Mouse (Mus musculus) hindbrain, embryonic 14.5 days (tissue): Measurements from ENCODE around the gene Slc5a2. TPM values are rescaled to one million over a fixed set of nuclear protein-coding genes. Genes with fewer than 3 reads are reported as not detected.

Experiments used
- ATAC-seq: fragments of 200-750 bp; cut with Nextera tagmentation; 2 replicates; pipeline ENCODE4 v1.8.0; 2017; ENCODE audit warnings: moderate number of reproducible peaks, mild to moderate bottlenecking, moderate TSS enrichment, moderate library complexity; ENCODE audit not compliant: low FRiP score
- DNase-seq: peaks from one replicate; pipeline ENCODE4 v3.0.0-alpha.2; 2015; ENCODE audit warnings: low spot score
- H3K27ac ChIP-seq: fragments of 300-500 bp; sonication (generic); 2 replicates; pipeline ENCODE4 v1.5.1; 2014; ENCODE audit warnings: mild to moderate bottlenecking, moderate library complexity
- H3K27me3 ChIP-seq: fragments of 300-500 bp; sonication (generic); 2 replicates; pipeline ENCODE4 v1.6.1; 2014; ENCODE audit warnings: mild to moderate bottlenecking, low read length, mixed read lengths; ENCODE audit not compliant: control insufficient read depth, insufficient read depth
- H3K36me3 ChIP-seq: fragments of 300-500 bp; sonication (generic); replicated peaks from 2 replicates; pipeline ENCODE4 v1.6.1; 2014; ENCODE audit not compliant: control insufficient read depth, insufficient read depth
- H3K4me1 ChIP-seq: fragments of 300-500 bp; sonication (generic); replicated peaks from 2 replicates; pipeline ENCODE4 v1.6.1; 2014; ENCODE audit warnings: antibody characterized with exemption, low read length, mixed read lengths; ENCODE audit not compliant: control insufficient read depth, insufficient read depth
- H3K4me2 ChIP-seq: fragments of 300-500 bp; sonication (generic); replicated peaks from 2 replicates; pipeline ENCODE4 v1.6.1; 2014; ENCODE audit warnings: mild to moderate bottlenecking, moderate library complexity
- H3K4me3 ChIP-seq: fragments of 300-500 bp; sonication (generic); replicated peaks from 2 replicates; pipeline ENCODE4 v1.5.1; 2014; ENCODE audit warnings: mild to moderate bottlenecking, low read length
- H3K9ac ChIP-seq: fragments of 300-500 bp; sonication (generic); 2 replicates; pipeline ENCODE4 v1.6.1; 2014
- H3K9me3 ChIP-seq: fragments of 300-500 bp; sonication (generic); 2 replicates; pipeline ENCODE4 v1.6.1; 2016; ENCODE audit warnings: low read length; ENCODE audit not compliant: control insufficient read depth
- WGBS: fragments of 180-500 bp; shearing (Covaris S2); extraction: QIAGEN DNeasy Blood & Tissue Kit; methylation state at CpG from one replicate; pipeline ENCODE4 v1.1.7; 2014; 5-methylcytosine and 5-hydroxymethylcytosine counted together
- polyA plus RNA-seq: library from polyadenylated mRNA; unstranded; fragments of >200 nt; fragmentation: Nextera tagmentation; extraction: Ambion mirVana; gene quantifications from 2 replicates; pipeline ENCODE4 v1.2.1, GENCODE M21; 2014

Slc5a2 gene
- polyA plus RNA-seq, 1 experiment from 2014 or later, result not detected

DNA sequence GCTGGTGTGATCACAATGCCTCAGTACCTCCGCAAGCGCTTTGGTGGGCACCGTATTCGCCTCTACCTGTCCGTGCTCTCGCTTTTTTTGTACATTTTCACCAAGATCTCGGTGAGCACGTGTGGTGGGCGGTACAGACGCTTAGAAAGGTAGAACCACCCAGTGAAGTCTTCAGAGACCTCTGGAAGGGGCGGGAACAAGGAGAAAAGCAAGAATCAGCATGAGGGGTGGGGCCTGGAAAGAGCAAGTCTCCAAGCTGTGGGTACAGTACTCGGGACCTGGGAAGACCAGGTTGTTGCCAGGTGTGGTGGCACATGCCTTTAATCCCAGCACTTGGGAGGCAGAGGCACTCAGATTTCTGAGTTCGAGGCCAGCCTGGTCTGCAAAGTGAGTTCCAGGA, 1.9 kb downstream of the Slc5a2 start:
- no peak overlapping the region for H3K9ac ChIP-seq
- DNase-seq (no peak), ATAC-seq (no peak)
- H3K4me2 ChIP-seq, result no peak overlapping the region
- no peak overlapping the region for H3K27ac ChIP-seq
- 68% methylated on average over 13 of the region's 13 CpGs for WGBS
- H3K4me1 ChIP-seq, result no peaks in the 10 kb centered on the region
- no peaks in the 10 kb centered on the region for H3K9me3 ChIP-seq
- H3K27me3 ChIP-seq, result no peaks in the 10 kb centered on the region
- no peak overlapping the region for H3K4me3 ChIP-seq
- peaks cover 14% of the 10 kb centered on the region for H3K36me3 ChIP-seq

DNA sequence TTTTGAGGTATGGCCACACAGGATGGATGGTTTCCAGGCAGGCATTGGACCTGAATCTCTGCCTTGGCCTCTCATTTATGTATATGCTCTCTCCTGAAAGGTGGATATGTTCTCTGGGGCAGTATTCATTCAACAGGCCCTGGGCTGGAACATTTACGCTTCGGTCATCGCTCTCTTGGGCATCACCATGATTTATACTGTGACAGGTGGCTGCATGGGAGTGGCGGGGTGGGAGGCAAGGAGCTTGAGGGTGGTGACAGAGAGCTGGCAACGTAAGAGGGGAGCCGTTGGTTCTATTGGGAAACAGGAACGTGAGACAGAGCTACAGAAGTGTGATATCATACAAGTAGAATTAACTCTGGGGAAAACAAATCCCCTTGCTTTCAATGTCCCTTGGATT, 2.4 kb downstream of the Slc5a2 start:
- H3K4me3 ChIP-seq, result no peak overlapping the region
- WGBS, result 92% methylated on average over 7 of the region's 7 CpGs
- no peaks in the 10 kb centered on the region for H3K4me1 ChIP-seq
- H3K36me3 ChIP-seq, result peaks cover 17% of the 10 kb centered on the region
- H3K4me2 ChIP-seq, result no peak overlapping the region
- no peaks in the 10 kb centered on the region for H3K27me3 ChIP-seq
- no peak for DNase-seq
- H3K9ac ChIP-seq, result no peak overlapping the region
- H3K27ac ChIP-seq, result no peak overlapping the region
- no peaks in the 10 kb centered on the region for H3K9me3 ChIP-seq
- ATAC-seq, result no peak

DNA sequence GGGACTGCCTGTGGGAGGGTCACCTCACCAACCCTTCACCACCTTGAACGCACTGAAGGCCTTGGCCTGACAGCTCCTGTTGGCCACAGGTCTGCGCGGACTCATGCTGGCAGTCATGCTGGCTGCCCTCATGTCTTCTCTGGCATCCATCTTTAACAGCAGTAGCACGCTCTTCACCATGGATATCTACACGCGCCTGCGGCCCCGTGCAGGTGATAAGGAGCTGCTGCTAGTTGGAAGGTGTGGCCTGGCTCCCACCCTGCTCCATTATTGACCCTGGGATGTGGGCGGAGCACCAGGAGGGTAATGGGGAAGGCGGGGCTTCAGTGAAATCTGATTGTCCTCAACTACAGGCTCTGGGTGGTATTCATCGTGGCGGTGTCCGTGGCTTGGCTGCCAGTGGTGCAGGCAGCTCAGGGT, 5.0 kb downstream of the Slc5a2 start:
- Histone ChIP-seq H3K27me3 (no peaks in the 10 kb centered on the region), H3K27ac (no peak overlapping the region), H3K4me2 (no peak overlapping the region), H3K9me3 (no peaks in the 10 kb centered on the region), H3K36me3 (peaks cover 44% of the 10 kb centered on the region), H3K4me1 (no peaks in the 10 kb centered on the region), H3K4me3 (no peak overlapping the region), H3K9ac (no peak overlapping the region)
- DNase-seq (no peak), ATAC-seq (no peak)
- 56% methylated on average over 13 of the region's 13 CpGs for WGBS

DNA sequence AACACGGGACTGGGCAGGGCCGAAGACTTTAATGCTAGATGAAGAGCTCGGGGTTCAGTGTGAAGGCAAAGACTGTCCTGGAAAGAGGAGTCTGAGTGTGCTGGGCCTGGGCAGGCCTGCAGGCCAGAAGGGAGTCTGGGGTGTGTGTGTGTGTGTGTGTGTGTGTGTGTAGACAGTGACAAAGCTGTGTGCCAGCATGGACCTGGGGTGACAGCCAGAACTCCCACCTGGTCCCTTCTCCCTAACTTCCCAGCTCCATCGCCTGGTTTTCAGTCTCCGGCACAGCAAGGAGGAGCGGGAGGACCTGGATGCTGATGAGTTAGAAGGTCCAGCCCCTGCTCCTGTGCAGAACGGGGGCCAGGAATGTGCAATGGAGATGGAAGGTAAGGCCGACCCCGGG, 6.0 kb downstream of the Slc5a2 start:
- no peak for DNase-seq
- 95% methylated on average over 9 of the region's 9 CpGs for WGBS
- H3K4me3 ChIP-seq, result no peak overlapping the region
- no peak overlapping the region for H3K9ac ChIP-seq
- no peaks in the 10 kb centered on the region for H3K9me3 ChIP-seq
- H3K36me3 ChIP-seq, result peaks cover 53% of the 10 kb centered on the region
- H3K4me1 ChIP-seq, result no peaks in the 10 kb centered on the region
- no peak for ATAC-seq
- H3K4me2 ChIP-seq, result no peak overlapping the region
- H3K27me3 ChIP-seq, result no peaks in the 10 kb centered on the region
- no peak overlapping the region for H3K27ac ChIP-seq

DNA sequence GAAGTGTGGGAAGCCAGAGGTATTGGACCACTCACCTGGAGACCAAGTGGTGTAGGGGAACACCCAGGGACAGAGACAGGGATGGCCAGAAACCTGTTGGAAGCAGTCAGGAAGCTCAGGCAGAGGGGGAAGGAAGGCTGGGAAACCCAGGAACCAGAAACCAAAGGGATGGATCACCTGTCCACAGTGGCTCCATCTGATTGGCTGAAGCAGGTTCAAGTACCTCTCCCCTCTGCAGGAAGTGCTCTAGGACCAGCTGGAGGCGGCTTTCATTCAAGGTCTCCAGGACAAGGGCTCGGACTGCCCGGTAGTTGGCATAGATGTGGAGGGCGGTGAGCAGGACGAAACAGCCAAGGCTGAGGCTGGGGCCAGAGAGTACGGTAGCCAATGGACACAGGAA, 10.6 kb downstream of the Slc5a2 start:
- 96% methylated on average over 6 of the region's 6 CpGs for WGBS
- Histone ChIP-seq H3K36me3 (peaks cover 64% of the 10 kb centered on the region), H3K9ac (no peak overlapping the region), H3K4me2 (no peak overlapping the region), H3K27me3 (no peaks in the 10 kb centered on the region), H3K9me3 (no peaks in the 10 kb centered on the region), H3K4me3 (no peak overlapping the region), H3K4me1 (no peaks in the 10 kb centered on the region), H3K27ac (no peak overlapping the region)
- DNase-seq (no peak), ATAC-seq (no peak)

DNA sequence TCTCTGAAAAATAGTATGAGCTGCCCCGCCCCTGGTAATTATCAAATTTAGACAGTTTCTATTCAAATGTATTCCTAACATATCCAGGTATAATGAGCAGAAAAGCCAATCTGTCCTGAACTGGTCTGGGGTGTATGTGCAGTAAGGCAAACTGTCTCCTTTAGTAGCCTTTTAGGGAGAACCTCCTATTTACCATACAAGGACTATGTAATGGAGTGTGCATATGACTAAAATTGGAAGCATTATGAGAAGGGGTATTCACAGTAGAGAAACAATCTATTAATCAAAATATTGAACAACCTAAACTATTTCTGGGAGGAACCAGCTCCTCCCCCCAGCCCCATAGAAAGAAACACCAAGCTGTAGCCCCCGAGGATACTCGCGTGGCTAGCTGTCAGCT, 14.3 kb downstream of the Slc5a2 start:
- no peak overlapping the region for H3K4me2 ChIP-seq
- no peak for DNase-seq
- 91% methylated on average over 4 of the region's 4 CpGs for WGBS
- no peaks in the 10 kb centered on the region for H3K9me3 ChIP-seq
- ATAC-seq, result no peak
- H3K4me3 ChIP-seq, result no peak overlapping the region
- H3K36me3 ChIP-seq, result peaks cover 30% of the 10 kb centered on the region
- no peak overlapping the region for H3K9ac ChIP-seq
- H3K27me3 ChIP-seq, result no peaks in the 10 kb centered on the region
- H3K4me1 ChIP-seq, result no peaks in the 10 kb centered on the region
- H3K27ac ChIP-seq, result no peak overlapping the region

DNA sequence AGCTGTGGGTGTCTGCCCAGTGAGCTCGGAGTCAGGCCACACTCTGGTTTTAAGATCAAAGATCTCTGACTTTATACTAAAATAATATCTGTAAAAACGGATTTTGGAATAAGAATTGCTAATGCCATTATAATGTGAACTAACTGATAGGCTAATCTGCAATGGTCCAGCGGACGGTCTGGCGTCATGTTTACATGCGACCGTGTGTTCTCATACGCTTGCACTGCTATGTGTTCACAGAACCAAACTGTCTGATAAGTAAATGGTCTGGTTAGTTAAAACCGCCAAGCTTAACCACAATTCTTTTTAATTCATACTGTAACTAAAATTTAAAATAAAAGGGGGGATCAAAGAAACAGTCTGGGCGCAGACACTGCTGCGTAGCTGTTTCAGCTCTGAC, 16.3 kb downstream of the Slc5a2 start:
- peaks cover 19% of the 10 kb centered on the region for H3K36me3 ChIP-seq
- no peaks in the 10 kb centered on the region for H3K4me1 ChIP-seq
- DNase-seq, result no peak
- H3K27ac ChIP-seq, result no peak overlapping the region
- H3K27me3 ChIP-seq, result no peaks in the 10 kb centered on the region
- WGBS, result 81% methylated on average over 11 of the region's 11 CpGs
- H3K4me2 ChIP-seq, result no peak overlapping the region
- no peak overlapping the region for H3K9ac ChIP-seq
- no peaks in the 10 kb centered on the region for H3K9me3 ChIP-seq
- H3K4me3 ChIP-seq, result no peak overlapping the region
- no peak for ATAC-seq

DNA sequence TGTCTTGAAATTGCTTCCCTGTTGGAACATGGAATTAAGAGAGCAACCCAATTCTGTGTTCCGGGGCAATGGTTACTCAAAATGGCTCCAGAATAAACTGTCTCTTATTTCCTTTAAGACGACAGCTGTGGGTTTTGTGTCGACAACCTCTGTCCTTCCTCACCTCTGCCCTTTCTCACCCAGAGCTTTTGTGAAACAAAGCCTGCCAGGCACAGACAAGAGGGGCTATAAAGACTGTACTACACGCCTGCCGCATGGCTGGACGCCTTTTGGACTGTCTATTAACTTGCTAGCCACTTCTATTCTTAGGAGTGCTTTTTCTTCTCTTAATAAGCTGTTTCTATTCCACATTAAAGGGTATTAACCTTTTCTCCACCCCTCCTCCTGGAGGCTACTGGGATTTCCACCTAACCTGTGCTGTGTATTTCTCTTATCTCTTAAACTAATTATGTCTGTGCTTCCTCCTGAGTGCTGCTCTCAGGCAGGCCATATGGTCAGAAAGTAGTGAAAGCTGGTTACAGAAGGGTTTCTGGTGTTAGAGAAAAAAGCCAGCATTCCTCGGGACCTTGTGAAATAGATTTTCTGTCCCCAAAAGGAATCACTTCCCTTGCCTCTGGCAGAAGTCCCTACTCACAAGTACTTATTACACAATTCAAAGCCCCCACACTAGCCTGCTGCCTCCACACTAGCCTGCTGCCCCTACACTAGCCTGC, 17.2 kb downstream of the Slc5a2 start:
- Histone ChIP-seq H3K36me3 (peaks cover 27% of the 10 kb centered on the region), H3K4me1 (no peaks in the 10 kb centered on the region), H3K4me3 (no peak overlapping the region), H3K27ac (no peak overlapping the region), H3K27me3 (no peaks in the 10 kb centered on the region), H3K9me3 (no peaks in the 10 kb centered on the region), H3K4me2 (no peak overlapping the region), H3K9ac (no peak overlapping the region)
- DNase-seq (no peak), ATAC-seq (no peak)
- WGBS, result 10% methylated on average over 7 of the region's 7 CpGs

DNA sequence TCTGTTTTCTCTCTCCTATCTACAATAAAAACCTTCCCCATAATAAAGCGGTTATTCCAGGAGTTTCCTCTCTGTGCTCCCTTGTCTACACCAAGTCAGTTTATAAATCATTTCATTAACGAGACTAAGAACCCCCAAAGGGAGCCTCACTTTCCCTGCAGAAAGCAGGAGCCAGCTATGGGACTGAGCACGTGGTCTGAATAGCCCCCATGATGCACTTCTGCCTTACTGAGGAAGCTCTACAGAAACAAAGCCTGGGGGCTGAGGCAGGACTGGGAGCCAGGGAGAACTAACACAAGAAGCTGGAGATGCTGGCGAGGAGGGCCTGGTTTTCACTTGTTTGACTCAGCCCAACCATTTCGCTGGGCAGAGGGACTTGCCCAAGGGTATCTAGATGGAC, 18.6 kb downstream of the Slc5a2 start:
- Histone ChIP-seq H3K27ac (no peak overlapping the region), H3K36me3 (peaks cover 30% of the 10 kb centered on the region), H3K27me3 (no peaks in the 10 kb centered on the region), H3K4me2 (no peak overlapping the region), H3K9me3 (no peaks in the 10 kb centered on the region), H3K4me3 (no peak overlapping the region), H3K4me1 (no peaks in the 10 kb centered on the region), H3K9ac (no peak overlapping the region)
- WGBS, result 46% methylated on average over 5 of the region's 5 CpGs
- DNase-seq, result no peak
- no peak for ATAC-seq

DNA sequence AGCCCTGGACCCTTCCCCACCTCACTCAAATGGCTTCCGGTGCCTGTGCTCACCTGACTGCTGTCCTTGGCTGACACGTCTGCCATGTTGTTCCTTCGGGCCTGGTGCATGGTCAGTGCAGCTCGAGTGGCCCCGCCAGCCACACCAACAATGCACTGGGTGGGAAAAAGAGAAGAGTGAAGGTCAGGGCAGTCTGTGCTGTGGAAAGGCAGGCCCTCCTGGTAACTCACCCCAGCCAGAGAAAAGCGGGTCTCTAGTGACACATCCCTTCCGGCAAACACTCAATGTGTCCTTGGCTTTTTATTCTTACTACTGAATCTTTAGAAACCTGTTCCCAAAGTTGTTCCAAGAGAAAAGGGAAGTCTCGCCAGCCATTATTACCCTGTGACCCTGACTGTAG, 19.6 kb downstream of the Slc5a2 start:
- no peak overlapping the region for H3K27ac ChIP-seq
- ATAC-seq, result no peak
- H3K27me3 ChIP-seq, result no peaks in the 10 kb centered on the region
- no peak overlapping the region for H3K4me2 ChIP-seq
- 86% methylated on average over 8 of the region's 8 CpGs for WGBS
- H3K9me3 ChIP-seq, result no peaks in the 10 kb centered on the region
- no peak overlapping the region for H3K4me3 ChIP-seq
- H3K9ac ChIP-seq, result no peak overlapping the region
- H3K4me1 ChIP-seq, result no peaks in the 10 kb centered on the region
- H3K36me3 ChIP-seq, result peaks cover 25% of the 10 kb centered on the region
- no peak for DNase-seq
